Mouse (Mus musculus) cerebellum, adult 9-11 months (tissue): ENCODE data around the gene Epn3.

ENCODE experiments used
- DNase-seq: peaks from one replicate; pipeline ENCODE4 v3.0.0; 2022

Gene Epn3

DNA sequence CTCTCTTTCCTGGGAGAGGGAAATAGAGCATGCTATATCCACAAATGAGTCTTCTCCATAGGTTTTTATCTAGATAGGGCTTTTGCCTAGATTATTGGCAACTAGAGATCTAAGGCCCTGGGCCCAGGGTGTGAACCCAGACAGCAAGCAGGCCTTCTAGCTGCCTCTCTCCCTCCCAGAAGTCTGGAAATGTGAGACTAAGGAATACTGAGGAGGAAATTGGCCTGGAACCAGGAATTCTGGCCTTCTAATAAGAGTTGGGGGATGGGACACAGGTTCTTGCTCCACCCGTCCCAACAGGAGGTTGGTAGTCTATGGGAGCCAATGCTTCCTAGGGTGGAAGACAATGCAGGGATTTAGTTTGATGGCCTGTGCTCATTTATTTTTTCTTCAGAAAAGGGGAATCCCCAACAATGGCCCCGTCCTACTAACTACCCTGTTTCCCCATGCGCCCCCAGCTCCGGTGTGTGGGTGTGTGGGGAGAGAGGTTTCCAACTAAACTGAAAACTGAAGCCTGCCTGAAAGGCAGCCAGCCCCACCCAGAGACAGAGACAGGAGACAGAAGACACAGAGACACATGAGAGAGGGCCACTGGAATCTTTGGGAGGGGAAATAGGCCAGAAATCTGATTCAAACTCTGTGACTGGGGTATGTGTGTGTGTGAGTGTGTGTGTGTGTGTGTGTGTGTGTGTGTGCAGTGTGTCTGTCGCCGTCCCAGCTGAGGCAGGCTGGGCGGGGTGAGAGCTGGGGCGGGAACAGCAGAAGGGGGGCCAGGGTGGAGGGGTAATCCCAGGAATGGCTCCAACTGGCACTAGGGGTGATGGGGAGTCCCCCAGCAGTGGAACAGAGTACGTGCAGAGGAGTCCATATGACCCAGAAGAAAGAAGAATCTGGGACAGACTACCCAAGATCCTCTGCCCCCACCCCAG, 30.4 kb downstream of the Epn3 start:
- DNase-seq: peak; percentile 31

DNA sequence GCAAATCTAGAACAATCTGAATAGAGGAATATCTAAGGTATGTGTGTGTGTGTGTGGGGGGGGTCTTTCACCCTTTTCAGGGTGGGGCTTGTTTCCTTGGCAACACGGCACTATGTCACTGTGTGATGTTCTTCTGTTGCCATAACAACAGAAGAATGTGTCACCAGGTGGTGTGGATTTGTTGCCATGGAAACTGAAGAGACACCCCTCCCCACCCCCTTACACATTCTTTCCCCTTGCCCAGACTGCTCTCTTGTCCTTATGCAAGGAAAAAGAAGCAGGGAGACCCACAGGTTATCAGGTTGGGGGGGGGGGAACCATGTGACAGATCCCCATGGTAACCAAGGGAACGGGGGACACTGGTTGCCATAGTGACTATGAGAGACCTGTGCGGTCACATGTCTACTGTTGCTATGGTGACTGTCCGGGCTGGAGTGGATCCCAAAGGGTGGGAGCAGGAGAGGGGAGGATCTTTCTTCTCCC, 31.2 kb downstream of the Epn3 start:
- peak; percentile 65 for DNase-seq

- no peak for DNase-seq
These were observed 33.4 kb downstream of the Epn3 start for GRCm38 (mm10) chr11:94466333-94466855.

GRCm38 (mm10) chr11:94464170-94464569, 35.6 kb downstream of the Epn3 start:
- no peak for DNase-seq

DNA sequence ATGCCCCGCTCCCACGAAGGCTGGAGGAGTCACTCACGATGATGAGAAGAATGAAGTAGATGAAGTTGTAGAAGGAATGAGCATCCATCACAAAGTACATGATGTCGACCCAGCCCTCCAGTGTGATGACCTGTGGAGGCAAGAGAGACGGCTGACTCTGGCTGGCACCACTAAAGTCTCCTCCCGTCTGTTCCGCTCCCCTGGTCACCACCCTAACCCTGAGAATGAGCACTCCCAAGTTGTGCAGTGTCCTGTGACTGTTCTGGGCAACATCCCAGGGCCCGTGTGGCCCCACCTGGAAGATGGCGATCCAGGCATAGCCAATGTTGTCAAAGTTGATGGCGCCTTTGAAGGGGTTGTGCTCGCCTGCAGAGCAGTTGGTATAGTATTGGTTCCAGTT, 37.9 kb downstream of the Epn3 start:
- DNase-seq: no peak

GRCm38 (mm10) chr11:94457001-94457400, 42.8 kb downstream of the Epn3 start:
- DNase-seq: no peak

- no peak for DNase-seq
These were observed 43.4 kb downstream of the Epn3 start for GRCm38 (mm10) chr11:94456347-94456746.

- no peak for DNase-seq
These were observed 44.5 kb downstream of the Epn3 start for GRCm38 (mm10) chr11:94455161-94455820.

DNA sequence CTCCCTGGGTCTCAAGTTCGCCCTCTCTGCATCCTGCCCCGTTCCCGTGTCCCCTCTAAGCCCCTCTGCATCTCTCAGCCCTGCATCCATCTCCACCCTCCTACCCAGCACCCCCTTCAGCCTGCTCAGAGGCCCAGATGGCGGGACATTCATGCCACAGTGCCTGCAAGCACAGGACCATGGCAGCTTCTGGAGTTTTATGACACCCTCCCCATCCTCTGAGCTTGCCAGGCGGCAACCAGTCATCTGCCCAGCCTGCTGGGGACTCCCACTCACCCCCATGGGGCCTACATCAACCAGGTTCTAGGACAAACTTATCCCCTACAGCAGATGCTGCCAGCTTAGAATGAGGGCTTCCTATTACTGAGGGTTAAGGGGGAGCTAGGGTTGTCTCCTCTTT, 45.0 kb downstream of the Epn3 start:
- no peak for DNase-seq

- no peak for DNase-seq
These were observed 48.5 kb downstream of the Epn3 start for GRCm38 (mm10) chr11:94451091-94451773.

DNA sequence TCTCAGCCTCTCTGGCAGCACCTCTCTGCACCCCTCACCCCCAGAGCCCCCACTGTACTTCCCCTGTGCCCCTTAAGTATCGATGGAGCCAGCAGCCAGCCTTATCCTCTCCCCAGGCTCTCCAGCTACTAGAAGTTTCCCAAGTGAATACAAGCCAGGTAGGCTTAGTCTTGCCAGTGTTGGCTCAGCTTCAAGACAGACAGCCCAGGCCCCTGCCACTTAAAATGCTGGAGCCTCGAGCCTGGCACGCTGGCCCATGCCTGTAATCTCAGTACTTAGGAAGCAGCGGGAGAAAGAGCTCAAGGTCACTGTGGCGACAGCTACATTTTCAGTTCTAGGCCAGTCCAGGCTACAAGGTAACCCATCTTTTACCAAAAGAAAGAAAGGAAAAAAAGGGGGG, 49.9 kb downstream of the Epn3 start:
- no peak for DNase-seq

DNA sequence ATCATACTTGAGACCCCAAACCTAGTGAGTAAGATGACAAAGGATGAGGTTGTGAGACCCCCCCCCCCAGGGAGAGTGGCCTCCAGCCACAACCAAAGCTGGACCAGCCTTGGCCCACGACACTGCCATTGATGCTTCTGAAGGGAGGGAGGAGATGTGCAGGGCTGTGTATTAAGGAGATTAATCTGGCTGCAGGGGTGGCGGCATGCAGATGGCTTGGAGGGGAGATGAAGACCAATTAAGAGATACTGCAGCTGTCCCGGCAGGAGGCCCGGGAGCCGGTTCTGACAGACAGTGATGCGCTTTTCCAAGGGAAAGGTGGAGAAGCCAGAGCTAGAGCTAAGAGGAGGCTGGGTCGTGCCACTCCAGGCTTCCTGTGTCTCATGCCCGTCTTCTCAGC, 50.5 kb downstream of the Epn3 start:
- no peak for DNase-seq

GRCm38 (mm10) chr11:94447017-94447416, 52.8 kb downstream of the Epn3 start:
- DNase-seq: no peak

- DNase-seq: no peak
These were observed 54.5 kb downstream of the Epn3 start for GRCm38 (mm10) chr11:94445300-94445699.

DNA sequence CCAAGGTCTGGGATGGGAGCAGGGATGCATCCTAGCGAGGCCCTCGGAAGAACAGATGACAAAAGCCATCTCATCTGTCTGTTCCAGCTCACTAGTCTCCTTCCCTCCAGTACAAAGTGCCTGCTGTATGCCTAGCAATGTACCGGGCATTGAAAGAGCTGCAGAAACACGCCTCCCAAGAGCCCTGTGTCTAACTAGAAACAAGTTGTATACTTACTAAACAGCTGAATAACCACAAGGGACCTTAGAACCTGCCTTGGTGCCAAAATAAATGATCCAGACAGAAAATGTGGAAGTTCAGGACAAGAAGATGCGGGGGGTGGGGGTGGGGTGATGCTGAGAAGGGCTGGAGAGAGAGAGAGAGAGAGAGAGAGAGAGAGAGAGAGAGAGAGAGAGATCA, 54.9 kb downstream of the Epn3 start:
- DNase-seq: no peak

- no peak for DNase-seq
These were observed 58.0 kb downstream of the Epn3 start for GRCm38 (mm10) chr11:94441752-94442151.

GRCm38 (mm10) chr11:94441122-94441521, 58.7 kb downstream of the Epn3 start:
- DNase-seq: no peak

DNA sequence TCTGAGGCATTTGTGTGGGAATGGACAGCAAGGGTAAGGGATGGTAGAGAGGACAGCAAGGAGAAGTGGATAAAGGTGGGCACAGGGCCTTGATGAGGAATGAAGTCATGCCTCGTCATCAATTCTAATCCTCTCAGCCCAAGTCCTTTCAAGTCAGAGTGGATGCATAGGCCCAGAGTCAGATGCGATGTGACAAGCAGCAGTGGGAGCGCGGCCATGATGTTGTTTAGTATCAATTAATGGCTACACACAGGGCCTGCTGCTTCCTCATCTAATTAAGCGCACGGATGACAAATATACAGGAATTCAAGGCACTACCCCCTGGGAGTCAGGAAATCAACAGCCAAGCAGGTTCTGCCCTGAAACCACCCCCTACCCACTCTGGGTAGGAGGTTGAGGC, 59.4 kb downstream of the Epn3 start:
- DNase-seq: no peak
